Mouse (Mus musculus): ENCODE results near the gene Gm10300.

- no peak for TF ChIP-seq POLR2A (IDR thresholded peaks at IDR 0.05; ENCODE audit: borderline replicate concordance, low read depth, low read length)
- TF ChIP-seq CTCF (IDR thresholded peaks at IDR 0.05; ENCODE audit: low read depth, low read length) = no peak
Measured at GRCm38 (mm10) chr4:132059541-132059940, 15.0 kb upstream of the Gm10300 start.

All from bone marrow macrophage, adult 2 months (primary cell).